Mouse (Mus musculus) megakaryocyte-erythroid progenitor cell, adult 5-6 weeks (primary cell): ENCODE data around the gene Hbs1l. TPM values are rescaled to one million over a fixed set of nuclear protein-coding genes. Genes with fewer than 3 reads are reported as not detected.
A peak's percentile ranks its signal among the peaks of the same experiment; 100 is the strongest.

Experiments
- ATAC-seq: replicated peaks from 2 replicates; pipeline ENCODE4 v1.8.0; 2016; ENCODE audit warnings: mild to moderate bottlenecking, inconsistent platforms; ENCODE audit not compliant: severe bottlenecking, poor library complexity, low FRiP score, low TSS enrichment
- total RNA-seq, 2 experiments: library from RNA; stranded (forward) in 1 of 2; stranded (reverse) in 1 of 2; fragments of 200-1000, 215-1000 nt in 1 of 2; fragments of >200 nt in 1 of 2; fragmentation: Nextera tagmentation in 1 of 2; gene quantifications; 2 replicates each; pipeline ENCODE4 v1.2.3; 2014 to 2017

Gene Hbs1l
- total RNA-seq (2014; fragmentation: Nextera tagmentation) = 81.6 and 95.5 TPM in 2 replicates
- 106 and 108 TPM in 2 replicates for total RNA-seq (2017)

GRCm38 (mm10) chr10:21295759-21296621 lies at the start of gene Hbs1l:
Gene Hbs1l, plus strand, starts transcription at chr10:21295979.
- ATAC-seq = peak; percentile 93

- no peak for ATAC-seq
These were observed 47.2 kb upstream of the Hbs1l start for GRCm38 (mm10) chr10:21248556-21248955.

- peak; percentile 91 for ATAC-seq
These were observed 43.8 kb upstream of the Hbs1l start for GRCm38 (mm10) chr10:21251881-21252534.

GRCm38 (mm10) chr10:21252800-21253199 lies 43.0 kb upstream of the Hbs1l start:
- ATAC-seq = no peak

- ATAC-seq = peak; percentile 46
These were observed 41.3 kb upstream of the Hbs1l start for GRCm38 (mm10) chr10:21254266-21255140.

GRCm38 (mm10) chr10:21257244-21257643 lies 38.5 kb upstream of the Hbs1l start:
- ATAC-seq = no peak

GRCm38 (mm10) chr10:21259649-21260048 lies 36.1 kb upstream of the Hbs1l start:
- peak; percentile 82 for ATAC-seq

- peak; percentile 61 for ATAC-seq
These were observed 30.6 kb upstream of the Hbs1l start for GRCm38 (mm10) chr10:21265188-21265587.

- no peak for ATAC-seq
These were observed 28.3 kb upstream of the Hbs1l start for GRCm38 (mm10) chr10:21267452-21267851.

- peak; percentile 95 for ATAC-seq
These were observed 26.9 kb upstream of the Hbs1l start for GRCm38 (mm10) chr10:21268786-21269410.

GRCm38 (mm10) chr10:21269920-21270319 lies 25.9 kb upstream of the Hbs1l start:
- ATAC-seq = no peak

GRCm38 (mm10) chr10:21270905-21271304 lies 24.9 kb upstream of the Hbs1l start:
- no peak for ATAC-seq

GRCm38 (mm10) chr10:21271310-21271709 lies 24.5 kb upstream of the Hbs1l start:
- no peak for ATAC-seq

- ATAC-seq = no peak
These were observed 24.0 kb upstream of the Hbs1l start for GRCm38 (mm10) chr10:21271785-21272184.

GRCm38 (mm10) chr10:21287243-21288127 lies 8.3 kb upstream of the Hbs1l start:
- no peak for ATAC-seq

- ATAC-seq = no peak
These were observed 4.6 kb upstream of the Hbs1l start for GRCm38 (mm10) chr10:21291228-21291627.

- no peak for ATAC-seq
These were observed 1.6 kb upstream of the Hbs1l start for GRCm38 (mm10) chr10:21294217-21294616.

- no peak for ATAC-seq
These were observed 401 bp upstream of the Hbs1l start for GRCm38 (mm10) chr10:21295397-21295758.
